Mouse (Mus musculus) embryonic facial prominence, embryonic 14.5 days (tissue): ENCODE data around the gene Gm49396. TPM values are rescaled to one million over a fixed set of nuclear protein-coding genes. Genes with fewer than 3 reads are reported as not detected.

ENCODE experiments used
- ATAC-seq: fragments of 200-750 bp; cut with Nextera tagmentation; 2 replicates; pipeline ENCODE4 v1.8.0; 2017; ENCODE audit warnings: low read depth, moderate number of reproducible peaks, moderate TSS enrichment
- DNase-seq: peaks from one replicate; pipeline ENCODE4 v3.0.0-alpha.2; 2015; ENCODE audit warnings: low spot score
- H3K27ac ChIP-seq: fragments of 300-500 bp; sonication (generic); replicated peaks from 2 replicates; pipeline ENCODE4 v1.5.1; 2014; ENCODE audit warnings: low read depth, mild to moderate bottlenecking, low read length, moderate library complexity
- H3K27me3 ChIP-seq: fragments of 300-500 bp; sonication (generic); replicated peaks from 2 replicates; pipeline ENCODE4 v1.6.1; 2014; ENCODE audit warnings: low read length; ENCODE audit not compliant: control insufficient read depth, insufficient read depth
- H3K36me3 ChIP-seq: fragments of 300-500 bp; sonication (generic); 2 replicates; pipeline ENCODE4 v1.6.1; 2014; ENCODE audit warnings: low read length, mixed read lengths; ENCODE audit not compliant: control insufficient read depth, insufficient read depth
- H3K4me1 ChIP-seq: fragments of 300-500 bp; sonication (generic); 2 replicates; pipeline ENCODE4 v1.6.1; 2014; ENCODE audit warnings: antibody characterized with exemption, low read length; ENCODE audit not compliant: control insufficient read depth, insufficient read depth
- H3K4me2 ChIP-seq: fragments of 300-500 bp; sonication (generic); 2 replicates; pipeline ENCODE4 v1.6.1; 2014; ENCODE audit warnings: low read depth, mild to moderate bottlenecking, low read length, moderate library complexity, mixed read lengths
- H3K4me3 ChIP-seq: fragments of 300-500 bp; sonication (generic); 2 replicates; pipeline ENCODE4 v1.5.1; 2014; ENCODE audit warnings: low read depth, mild to moderate bottlenecking, low read length
- H3K9ac ChIP-seq: fragments of 300-500 bp; sonication (generic); 2 replicates; pipeline ENCODE4 v1.6.1; 2014; ENCODE audit warnings: low read depth, mild to moderate bottlenecking, low read length, moderate library complexity, mixed read lengths
- H3K9me3 ChIP-seq: fragments of 300-500 bp; sonication (generic); 2 replicates; pipeline ENCODE4 v1.6.1; 2016; ENCODE audit warnings: low read length; ENCODE audit not compliant: control insufficient read depth
- WGBS: fragments of 180-500 bp; shearing (Covaris S2); extraction: QIAGEN DNeasy Blood & Tissue Kit; methylation state at CpG from one replicate; pipeline ENCODE4 v1.1.7; 2014; 5-methylcytosine and 5-hydroxymethylcytosine counted together
- polyA plus RNA-seq: library from polyadenylated mRNA; unstranded; fragments of >200 nt; fragmentation: Nextera tagmentation; extraction: Ambion mirVana; gene quantifications from 2 replicates; pipeline ENCODE4 v1.2.1, GENCODE M21; 2014

Gene Gm49396
- polyA plus RNA-seq, 1 experiment from 2014 or later = 5.1 TPM

GRCm38 (mm10) chr7:30549880-30550279 is 13.3 kb upstream of the Gm49396 start:
- no peak for ATAC-seq
- WGBS = 83% methylated on average over 2 of the region's 2 CpGs

GRCm38 (mm10) chr7:30550603-30551002 is 12.5 kb upstream of the Gm49396 start:
- no peak overlapping the region for H3K27ac ChIP-seq
- H3K9me3 ChIP-seq = no peaks in the 10 kb centered on the region
- H3K4me1 ChIP-seq = peaks cover 11% of the 10 kb centered on the region
- peaks cover 45% of the 10 kb centered on the region for H3K36me3 ChIP-seq
- H3K27me3 ChIP-seq = no peaks in the 10 kb centered on the region
- ATAC-seq (no peak), DNase-seq (no peak)
- H3K9ac ChIP-seq = no peak overlapping the region
- H3K4me3 ChIP-seq = no peak overlapping the region
- 100% methylated on average over 1 of the region's 1 CpGs for WGBS
- no peak overlapping the region for H3K4me2 ChIP-seq

More at GRCm38 (mm10) chr7:30549880-30550279, 13.3 kb upstream of the Gm49396 start:
- DNase-seq = no peak
- Histone ChIP-seq H3K4me3 (no peak overlapping the region), H3K9me3 (no peaks in the 10 kb centered on the region), H3K27me3 (no peaks in the 10 kb centered on the region), H3K27ac (no peak overlapping the region), H3K4me1 (peaks cover 11% of the 10 kb centered on the region), H3K4me2 (no peak overlapping the region), H3K36me3 (peaks cover 44% of the 10 kb centered on the region), H3K9ac (no peak overlapping the region)

GRCm38 (mm10) chr7:30551445-30552101 is 11.6 kb upstream of the Gm49396 start:
- peak overlapping the region; percentile 95 for H3K4me2 ChIP-seq
- H3K4me1 ChIP-seq = peaks cover 11% of the 10 kb centered on the region
- H3K36me3 ChIP-seq = peaks cover 46% of the 10 kb centered on the region
- H3K9ac ChIP-seq = peak overlapping the region; percentile 76
- DNase-seq (peak; percentile 91), ATAC-seq (peak; percentile 74)
- peak overlapping the region; percentile 98 for H3K27ac ChIP-seq
- H3K9me3 ChIP-seq = no peaks in the 10 kb centered on the region
- WGBS = 3% methylated on average over 10 of the region's 10 CpGs
- H3K4me3 ChIP-seq = peak overlapping the region; percentile 65
- no peaks in the 10 kb centered on the region for H3K27me3 ChIP-seq

GRCm38 (mm10) chr7:30552102-30553020 is 10.8 kb upstream of the Gm49396 start, which contains the start of the genes Hspb6 and Proser3:
Hspb6 (plus strand) TSS chr7:30552178.
Proser3 (minus strand) TSS chr7:30552299.
- WGBS = under 1% methylated on average over 44 of the region's 44 CpGs
- H3K27me3 ChIP-seq = no peaks in the 10 kb centered on the region
- H3K36me3 ChIP-seq = peaks cover 49% of the 10 kb centered on the region

GRCm38 (mm10) chr7:30553021-30553589 is 10.0 kb upstream of the Gm49396 start:
- ATAC-seq = no peak
- H3K27me3 ChIP-seq = no peaks in the 10 kb centered on the region
- H3K4me2 ChIP-seq = peak overlapping the region; percentile 95
- DNase-seq = peak; percentile 54
- peaks cover 12% of the 10 kb centered on the region for H3K4me1 ChIP-seq
- peak overlapping the region; percentile 98 for H3K27ac ChIP-seq
- WGBS = 5% methylated on average over 23 of the region's 23 CpGs
- H3K9ac ChIP-seq = peak overlapping the region; percentile 76
- H3K4me3 ChIP-seq = peak overlapping the region; percentile 65
- no peaks in the 10 kb centered on the region for H3K9me3 ChIP-seq
- H3K36me3 ChIP-seq = peaks cover 49% of the 10 kb centered on the region

More at GRCm38 (mm10) chr7:30552102-30553020, 10.8 kb upstream of the Gm49396 start, which contains the start of the genes Hspb6 and Proser3:
- Histone ChIP-seq H3K27ac (peak within 1 kb of the TSS; percentile 98), H3K4me1 (peaks cover 11% of the 10 kb centered on the region), H3K4me2 (peak within 1 kb of the TSS; percentile 95), H3K9me3 (no peaks in the 10 kb centered on the region), H3K4me3 (peak within 1 kb of the TSS; percentile 65), H3K9ac (peak within 1 kb of the TSS; percentile 76)
- ATAC-seq (peak; percentile 97), DNase-seq (peak; percentile 100)

GRCm38 (mm10) chr7:30553810-30554584 is 9.1 kb upstream of the Gm49396 start:
- peak overlapping the region; percentile 76 for H3K9ac ChIP-seq

GRCm38 (mm10) chr7:30556894-30557536 is 6.1 kb upstream of the Gm49396 start:
- H3K27me3 ChIP-seq = no peaks in the 10 kb centered on the region
- DNase-seq (no peak), ATAC-seq (no peak)
- no peak overlapping the region for H3K9ac ChIP-seq
- H3K27ac ChIP-seq = no peak overlapping the region
- no peak overlapping the region for H3K4me3 ChIP-seq
- H3K4me2 ChIP-seq = no peak overlapping the region
- no peaks in the 10 kb centered on the region for H3K9me3 ChIP-seq
- 94% methylated on average over 18 of the region's 18 CpGs for WGBS
- H3K4me1 ChIP-seq = peaks cover 24% of the 10 kb centered on the region
- peaks cover 37% of the 10 kb centered on the region for H3K36me3 ChIP-seq

More at GRCm38 (mm10) chr7:30553810-30554584, 9.1 kb upstream of the Gm49396 start:
- Histone ChIP-seq H3K36me3 (peaks cover 41% of the 10 kb centered on the region), H3K27ac (peak overlapping the region; percentile 98; the same call in 1 of the 2 replicates), H3K4me3 (peak overlapping the region; percentile 65), H3K9me3 (no peaks in the 10 kb centered on the region), H3K4me1 (peaks cover 21% of the 10 kb centered on the region), H3K27me3 (no peaks in the 10 kb centered on the region), H3K4me2 (peak overlapping the region; percentile 95)
- DNase-seq (no peak), ATAC-seq (no peak)
- WGBS = 87% methylated on average over 22 of the region's 22 CpGs
